Mouse (Mus musculus): Measurements from ENCODE around the gene Tatdn3. TPM values are rescaled to one million over a fixed set of nuclear protein-coding genes. Genes with fewer than 3 reads are reported as not detected.

Tatdn3 gene
- polyA plus RNA-seq, 1 experiment = 10.7 TPM

GRCm38 (mm10) chr1:191055533-191055873 lies 7.2 kb downstream of the Tatdn3 start:
- no peak overlapping the region for H3K4me3 ChIP-seq
- no peak overlapping the region for H3ac ChIP-seq (ENCODE audit: control insufficient read depth, insufficient read length)
- H3K79me2 ChIP-seq (ENCODE audit: control insufficient read depth, insufficient read depth) = no peaks in the 10 kb centered on the region
- no peak for TF ChIP-seq SRF (IDR thresholded peaks at IDR 0.05; ENCODE audit: control insufficient read depth, insufficient read length, low read depth)
- no peak for TF ChIP-seq TCF3 (IDR thresholded peaks at IDR 0.05; ENCODE audit: insufficient read length, low read depth)
- TF ChIP-seq REST (IDR thresholded peaks at IDR 0.05; ENCODE audit: insufficient read depth, insufficient read length) = no peak
- TF ChIP-seq MYOG (IDR thresholded peaks at IDR 0.05; ENCODE audit: control insufficient read depth in 1 of 3, insufficient read depth in 1 of 3, insufficient read length in 2 of 3, low read depth in 2 of 3) = no peak
- no peak for TF ChIP-seq MYOD1 (IDR thresholded peaks at IDR 0.05; ENCODE audit: control insufficient read depth in 1 of 3, insufficient read length in 2 of 3, low read depth in 2 of 3)
- TF ChIP-seq POLR2A (IDR thresholded peaks at IDR 0.05; ENCODE audit: insufficient read length, low read depth) = no peak
- no peak for TF ChIP-seq MAX (IDR thresholded peaks at IDR 0.05; ENCODE audit: low read depth)
- TF ChIP-seq USF1 (IDR thresholded peaks at IDR 0.05; ENCODE audit: low read depth) = no peak
- TF ChIP-seq TCF12 (IDR thresholded peaks at IDR 0.05; ENCODE audit: insufficient read depth, poor library complexity, severe bottlenecking) = no peak
- TF ChIP-seq CEBPB (IDR thresholded peaks at IDR 0.05; ENCODE audit: insufficient read depth, poor library complexity, severe bottlenecking) = no peak
- no peak for TF ChIP-seq POLR2AphosphoS2 (IDR thresholded peaks at IDR 0.05; ENCODE audit: insufficient read length, low read depth)
- H3K27me3 ChIP-seq (ENCODE audit: control insufficient read depth, insufficient read depth, insufficient read length) = no peaks in the 10 kb centered on the region
- H3K4me2 ChIP-seq (ENCODE audit: low read depth) = no peak overlapping the region
- no peaks in the 10 kb centered on the region for H3K36me3 ChIP-seq (ENCODE audit: control insufficient read depth, insufficient read depth)

DNA sequence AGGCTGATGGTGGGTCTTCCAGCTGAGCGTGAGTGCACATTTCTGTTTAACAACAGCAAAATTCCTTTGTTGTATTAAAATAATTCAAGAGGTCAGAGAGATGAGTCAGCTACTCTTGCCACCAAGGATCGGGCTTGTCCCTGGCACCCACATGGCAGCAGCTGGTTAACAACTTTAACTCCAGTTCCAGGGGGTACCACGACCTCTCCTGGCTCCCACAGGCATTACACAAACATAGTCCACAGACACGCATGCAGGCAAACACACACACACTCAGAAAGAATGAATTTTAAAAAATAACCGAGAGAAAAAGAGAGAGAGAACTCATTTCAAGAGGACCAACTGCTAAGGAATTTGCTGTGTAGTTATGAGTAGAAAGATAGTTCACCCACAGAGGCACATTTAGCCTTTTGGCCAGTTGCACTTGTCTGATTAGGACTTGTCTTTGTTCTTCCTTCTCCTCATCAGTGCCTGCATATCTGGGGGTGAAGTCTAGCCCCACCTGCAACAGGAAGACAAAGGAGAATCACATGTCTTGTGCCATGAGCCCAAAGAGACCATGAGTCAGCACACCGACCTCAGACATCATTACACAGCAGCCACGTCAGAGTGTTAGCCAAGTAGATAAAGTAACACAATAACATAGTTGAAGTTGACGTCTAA lies 7.7 kb downstream of the Tatdn3 start:
- Histone ChIP-seq H3K4me2 (ENCODE audit: low read depth) (no peak overlapping the region), H3K4me3 (no peak overlapping the region), H3K36me3 (ENCODE audit: control insufficient read depth, insufficient read depth) (no peaks in the 10 kb centered on the region), H3K27me3 (ENCODE audit: control insufficient read depth, insufficient read depth, insufficient read length) (no peaks in the 10 kb centered on the region), H3K79me2 (ENCODE audit: control insufficient read depth, insufficient read depth) (no peaks in the 10 kb centered on the region), H3ac (ENCODE audit: control insufficient read depth, insufficient read length) (no peak overlapping the region)
- peak in 2 of 3 experiments; percentile 8 to 33 for TF ChIP-seq MYOD1 (IDR thresholded peaks at IDR 0.05; ENCODE audit: control insufficient read depth in 1 of 3, insufficient read length in 2 of 3, low read depth in 2 of 3)
- TF ChIP-seq MAX (IDR thresholded peaks at IDR 0.05; ENCODE audit: low read depth) = no peak
- TF ChIP-seq MYOG (IDR thresholded peaks at IDR 0.05; ENCODE audit: control insufficient read depth in 1 of 3, insufficient read depth in 1 of 3, insufficient read length in 2 of 3, low read depth in 2 of 3) = peak in 1 of 3 experiments; percentile 8

GRCm38 (mm10) chr1:191053555-191053954 lies 9.2 kb downstream of the Tatdn3 start:
- H3K27me3 ChIP-seq (ENCODE audit: control insufficient read depth, insufficient read depth, insufficient read length) = no peaks in the 10 kb centered on the region
- H3K79me2 ChIP-seq (ENCODE audit: control insufficient read depth, insufficient read depth) = no peaks in the 10 kb centered on the region
- H3K4me3 ChIP-seq = no peak overlapping the region
- no peak overlapping the region for H3ac ChIP-seq (ENCODE audit: control insufficient read depth, insufficient read length)
- TF ChIP-seq POLR2AphosphoS2 (IDR thresholded peaks at IDR 0.05; ENCODE audit: insufficient read length, low read depth) = no peak
- no peak for TF ChIP-seq MYOG (IDR thresholded peaks at IDR 0.05; ENCODE audit: control insufficient read depth in 1 of 3, insufficient read depth in 1 of 3, insufficient read length in 2 of 3, low read depth in 2 of 3)
- TF ChIP-seq E2F4 (IDR thresholded peaks at IDR 0.05; ENCODE audit: insufficient read depth) = no peak
- TF ChIP-seq USF1 (IDR thresholded peaks at IDR 0.05; ENCODE audit: low read depth) = no peak
- no peak for TF ChIP-seq SRF (IDR thresholded peaks at IDR 0.05; ENCODE audit: control insufficient read depth, insufficient read length, low read depth)
- no peak for TF ChIP-seq TCF12 (IDR thresholded peaks at IDR 0.05; ENCODE audit: insufficient read depth, poor library complexity, severe bottlenecking)
- TF ChIP-seq TCF3 (IDR thresholded peaks at IDR 0.05; ENCODE audit: insufficient read length, low read depth) = no peak
- TF ChIP-seq CEBPB (IDR thresholded peaks at IDR 0.05; ENCODE audit: insufficient read depth, poor library complexity, severe bottlenecking) = no peak
- TF ChIP-seq MAX (IDR thresholded peaks at IDR 0.05; ENCODE audit: low read depth) = no peak
- TF ChIP-seq REST (IDR thresholded peaks at IDR 0.05; ENCODE audit: insufficient read depth, insufficient read length) = no peak
- TF ChIP-seq MYOD1 (IDR thresholded peaks at IDR 0.05; ENCODE audit: control insufficient read depth in 1 of 3, insufficient read length in 2 of 3, low read depth in 2 of 3) = no peak
- no peak for TF ChIP-seq POLR2A (IDR thresholded peaks at IDR 0.05; ENCODE audit: insufficient read length, low read depth)
- no peaks in the 10 kb centered on the region for H3K36me3 ChIP-seq (ENCODE audit: control insufficient read depth, insufficient read depth)
- H3K4me2 ChIP-seq (ENCODE audit: low read depth) = no peak overlapping the region

DNA sequence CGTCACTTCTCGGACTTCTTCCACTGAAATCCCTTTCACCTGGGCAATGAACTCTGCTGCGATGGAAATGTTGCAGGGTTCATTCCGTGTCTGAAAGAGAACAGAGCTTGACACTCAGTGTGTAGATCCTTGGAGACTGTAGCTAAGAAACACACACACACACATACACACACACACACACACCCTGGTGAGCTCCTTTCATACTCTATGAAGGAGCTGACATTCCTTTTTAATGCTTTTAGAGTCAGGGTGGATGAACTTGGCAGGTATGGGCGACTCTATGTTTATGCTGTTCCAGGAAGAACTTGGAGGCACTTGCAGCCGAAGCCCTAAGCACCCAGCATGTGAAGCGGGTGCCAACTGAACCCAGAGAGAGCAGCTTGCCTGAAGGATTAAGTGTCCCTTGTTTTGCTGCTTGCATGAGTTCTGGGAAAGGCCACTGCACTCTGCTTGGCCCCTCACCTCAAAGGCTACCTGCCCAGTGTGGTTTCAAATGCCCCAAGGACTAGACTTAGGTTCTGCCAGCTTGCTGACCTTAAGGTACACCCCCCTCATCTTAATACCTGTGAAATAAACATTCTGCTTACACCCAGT lies 16.4 kb downstream of the Tatdn3 start:
- H3K79me2 ChIP-seq (ENCODE audit: control insufficient read depth, insufficient read depth) = no peaks in the 10 kb centered on the region
- TF ChIP-seq E2F4 (IDR thresholded peaks at IDR 0.05; ENCODE audit: insufficient read depth) = no peak
- no peak for TF ChIP-seq SRF (IDR thresholded peaks at IDR 0.05; ENCODE audit: control insufficient read depth, insufficient read length, low read depth)
- TF ChIP-seq POLR2AphosphoS2 (IDR thresholded peaks at IDR 0.05; ENCODE audit: insufficient read length, low read depth) = no peak
- TF ChIP-seq POLR2A (IDR thresholded peaks at IDR 0.05; ENCODE audit: insufficient read length, low read depth) = no peak
- no peak for TF ChIP-seq MYOG (IDR thresholded peaks at IDR 0.05; ENCODE audit: control insufficient read depth in 1 of 3, insufficient read depth in 1 of 3, insufficient read length in 2 of 3, low read depth in 2 of 3)
- no peak for TF ChIP-seq MAX (IDR thresholded peaks at IDR 0.05; ENCODE audit: low read depth)
- TF ChIP-seq USF1 (IDR thresholded peaks at IDR 0.05; ENCODE audit: low read depth) = no peak
- TF ChIP-seq CEBPB (IDR thresholded peaks at IDR 0.05; ENCODE audit: insufficient read depth, poor library complexity, severe bottlenecking) = no peak
- no peak for TF ChIP-seq TCF3 (IDR thresholded peaks at IDR 0.05; ENCODE audit: insufficient read length, low read depth)
- no peak for TF ChIP-seq MYOD1 (IDR thresholded peaks at IDR 0.05; ENCODE audit: control insufficient read depth in 1 of 3, insufficient read length in 2 of 3, low read depth in 2 of 3)
- no peak for TF ChIP-seq TCF12 (IDR thresholded peaks at IDR 0.05; ENCODE audit: insufficient read depth, poor library complexity, severe bottlenecking)

More for the DNA sequence above, 16.4 kb downstream of the Tatdn3 start:
- Histone ChIP-seq H3K36me3 (ENCODE audit: control insufficient read depth, insufficient read depth) (no peaks in the 10 kb centered on the region), H3K4me2 (ENCODE audit: low read depth) (no peak overlapping the region), H3K27me3 (ENCODE audit: control insufficient read depth, insufficient read depth, insufficient read length) (no peaks in the 10 kb centered on the region), H3ac (ENCODE audit: control insufficient read depth, insufficient read length) (no peak overlapping the region), H3K4me3 (no peak overlapping the region)
